Mouse (Mus musculus) intestine, embryonic 16.5 days (tissue): ENCODE data around the gene Atg16l1. TPM values are rescaled to one million over a fixed set of nuclear protein-coding genes. Genes with fewer than 3 reads are reported as not detected.

Source experiments
- ATAC-seq: fragments of 200-750 bp; cut with Nextera tagmentation; 2 replicates; pipeline ENCODE4 v1.8.0; 2017; ENCODE audit warnings: moderate TSS enrichment, moderate library complexity
- H3K27ac ChIP-seq: fragments of 300-500 bp; sonication (generic); 2 replicates; pipeline ENCODE4 v1.5.1; 2014; ENCODE audit warnings: mild to moderate bottlenecking, low read length
- H3K27me3 ChIP-seq: fragments of 300-500 bp; sonication (generic); replicated peaks from 2 replicates; pipeline ENCODE4 v1.6.1; 2014; ENCODE audit warnings: low read length, control low read depth, mixed read lengths; ENCODE audit not compliant: control insufficient read depth, insufficient read depth
- H3K36me3 ChIP-seq: fragments of 300-500 bp; sonication (generic); 2 replicates; pipeline ENCODE4 v1.6.1; 2014; ENCODE audit warnings: low read length, control low read depth; ENCODE audit not compliant: control insufficient read depth, insufficient read depth
- H3K4me1 ChIP-seq: fragments of 300-500 bp; sonication (generic); 2 replicates; pipeline ENCODE4 v1.6.1; 2014; ENCODE audit warnings: low read length, control low read depth, mixed read lengths; ENCODE audit not compliant: control insufficient read depth, insufficient read depth
- H3K4me2 ChIP-seq: fragments of 300-500 bp; sonication (generic); 2 replicates; pipeline ENCODE4 v1.6.1; 2014; ENCODE audit warnings: low read depth, low read length, control low read depth
- H3K4me3 ChIP-seq: fragments of 300-500 bp; sonication (generic); 2 replicates; pipeline ENCODE4 v1.5.1; 2014; ENCODE audit warnings: mild to moderate bottlenecking, low read length
- H3K9ac ChIP-seq: fragments of 300-500 bp; sonication (generic); 2 replicates; pipeline ENCODE4 v1.6.1; 2014; ENCODE audit warnings: low read depth, low read length
- H3K9me3 ChIP-seq: fragments of 300-500 bp; sonication (generic); 2 replicates; pipeline ENCODE4 v1.6.1; 2016; ENCODE audit warnings: low read length, control low read depth; ENCODE audit not compliant: control insufficient read depth
- WGBS: fragments of 180-500 bp; shearing (Covaris S2); extraction: QIAGEN DNeasy Blood & Tissue Kit; methylation state at CpG from one replicate; pipeline ENCODE4 v1.1.7; 2014; 5-methylcytosine and 5-hydroxymethylcytosine counted together
- polyA plus RNA-seq: library from polyadenylated mRNA; unstranded; fragments of >200 nt; fragmentation: Nextera tagmentation; extraction: Ambion mirVana; gene quantifications from 2 replicates; pipeline ENCODE4 v1.2.1, GENCODE M21; 2015

The Atg16l1 gene
- polyA plus RNA-seq, 1 experiment from 2014 or later, result 24.6 TPM

- 86% methylated on average over 3 of the region's 3 CpGs for WGBS
- no peak for ATAC-seq
- no peaks in the 10 kb centered on the region for H3K4me1 ChIP-seq
Observed at GRCm38 (mm10) chr1:87766233-87766632, 10.6 kb downstream of the Atg16l1 start.

GRCm38 (mm10) chr1:87769263-87769662 is 13.6 kb downstream of the Atg16l1 start:
- H3K27me3 ChIP-seq, result no peaks in the 10 kb centered on the region
- no peak overlapping the region for H3K4me3 ChIP-seq
- H3K4me1 ChIP-seq, result no peaks in the 10 kb centered on the region
- 98% methylated on average over 2 of the region's 2 CpGs for WGBS
- no peaks in the 10 kb centered on the region for H3K9me3 ChIP-seq
- no peak overlapping the region for H3K9ac ChIP-seq
- ATAC-seq, result no peak
- no peak overlapping the region for H3K4me2 ChIP-seq
- peaks cover 9% of the 10 kb centered on the region for H3K36me3 ChIP-seq
- no peak overlapping the region for H3K27ac ChIP-seq

More at GRCm38 (mm10) chr1:87766233-87766632, 10.6 kb downstream of the Atg16l1 start:
- Histone ChIP-seq H3K9ac (no peak overlapping the region), H3K4me3 (no peak overlapping the region), H3K4me2 (no peak overlapping the region), H3K9me3 (no peaks in the 10 kb centered on the region), H3K36me3 (peaks cover 3% of the 10 kb centered on the region), H3K27me3 (no peaks in the 10 kb centered on the region), H3K27ac (no peak overlapping the region)

GRCm38 (mm10) chr1:87770486-87770885 is 14.8 kb downstream of the Atg16l1 start:
- H3K36me3 ChIP-seq, result peaks cover 9% of the 10 kb centered on the region

GRCm38 (mm10) chr1:87771724-87772123 is 16.1 kb downstream of the Atg16l1 start:
- Histone ChIP-seq H3K9me3 (no peaks in the 10 kb centered on the region), H3K27me3 (no peaks in the 10 kb centered on the region), H3K4me1 (no peaks in the 10 kb centered on the region), H3K27ac (no peak overlapping the region), H3K4me3 (no peak overlapping the region), H3K36me3 (peaks cover 12% of the 10 kb centered on the region), H3K9ac (no peak overlapping the region), H3K4me2 (no peak overlapping the region)
- 95% methylated on average over 3 of the region's 3 CpGs for WGBS
- ATAC-seq, result no peak

More at GRCm38 (mm10) chr1:87770486-87770885, 14.8 kb downstream of the Atg16l1 start:
- H3K27me3 ChIP-seq, result no peaks in the 10 kb centered on the region
- no peaks in the 10 kb centered on the region for H3K4me1 ChIP-seq
- H3K4me2 ChIP-seq, result no peak overlapping the region
- no peak overlapping the region for H3K4me3 ChIP-seq
- no peaks in the 10 kb centered on the region for H3K9me3 ChIP-seq
- no peak overlapping the region for H3K27ac ChIP-seq
- H3K9ac ChIP-seq, result no peak overlapping the region
- no peak for ATAC-seq
- 96% methylated on average over 3 of the region's 3 CpGs for WGBS

GRCm38 (mm10) chr1:87773336-87773735 is 17.7 kb downstream of the Atg16l1 start:
- H3K36me3 ChIP-seq, result peaks cover 20% of the 10 kb centered on the region
- no peaks in the 10 kb centered on the region for H3K27me3 ChIP-seq
- H3K9me3 ChIP-seq, result no peaks in the 10 kb centered on the region
- no peak overlapping the region for H3K4me3 ChIP-seq
- no peak for ATAC-seq
- no peaks in the 10 kb centered on the region for H3K4me1 ChIP-seq
- H3K27ac ChIP-seq, result no peak overlapping the region
- no peak overlapping the region for H3K4me2 ChIP-seq
- WGBS, result 66% methylated on average over 2 of the region's 2 CpGs
- H3K9ac ChIP-seq, result no peak overlapping the region

- H3K4me2 ChIP-seq, result no peak overlapping the region
- 95% methylated on average over 7 of the region's 7 CpGs for WGBS
- H3K27me3 ChIP-seq, result no peaks in the 10 kb centered on the region
- H3K36me3 ChIP-seq, result peaks cover 25% of the 10 kb centered on the region
- H3K4me1 ChIP-seq, result no peaks in the 10 kb centered on the region
- ATAC-seq, result no peak
- H3K9me3 ChIP-seq, result no peaks in the 10 kb centered on the region
- no peak overlapping the region for H3K9ac ChIP-seq
- no peak overlapping the region for H3K27ac ChIP-seq
- no peak overlapping the region for H3K4me3 ChIP-seq
Observed at GRCm38 (mm10) chr1:87774845-87775244, 19.2 kb downstream of the Atg16l1 start.

GRCm38 (mm10) chr1:87779204-87779785 is 23.6 kb downstream of the Atg16l1 start:
- H3K4me2 ChIP-seq, result no peak overlapping the region
- no peaks in the 10 kb centered on the region for H3K27me3 ChIP-seq
- H3K27ac ChIP-seq, result no peak overlapping the region
- H3K4me3 ChIP-seq, result no peak overlapping the region
- WGBS, result 61% methylated on average over 5 of the region's 5 CpGs
- H3K4me1 ChIP-seq, result no peaks in the 10 kb centered on the region
- no peak overlapping the region for H3K9ac ChIP-seq
- H3K9me3 ChIP-seq, result no peaks in the 10 kb centered on the region
- ATAC-seq, result no peak
- H3K36me3 ChIP-seq, result peaks cover 23% of the 10 kb centered on the region

- H3K27me3 ChIP-seq, result no peaks in the 10 kb centered on the region
- no peak overlapping the region for H3K4me2 ChIP-seq
- no peaks in the 10 kb centered on the region for H3K4me1 ChIP-seq
- H3K9ac ChIP-seq, result no peak overlapping the region
- peaks cover 18% of the 10 kb centered on the region for H3K36me3 ChIP-seq
- peak overlapping the region; percentile 80 for H3K27ac ChIP-seq
- no peak overlapping the region for H3K4me3 ChIP-seq
- ATAC-seq, result peak; percentile 65
- WGBS, result 58% methylated on average over 8 of the region's 8 CpGs
- H3K9me3 ChIP-seq, result no peaks in the 10 kb centered on the region
Observed at GRCm38 (mm10) chr1:87785703-87786102, 30.0 kb downstream of the Atg16l1 start.

- Histone ChIP-seq H3K9ac (no peak overlapping the region), H3K27ac (peak overlapping the region; percentile 80), H3K4me3 (no peak overlapping the region), H3K4me1 (no peaks in the 10 kb centered on the region), H3K4me2 (no peak overlapping the region), H3K27me3 (no peaks in the 10 kb centered on the region), H3K9me3 (no peaks in the 10 kb centered on the region), H3K36me3 (peaks cover 22% of the 10 kb centered on the region)
- peak; percentile 86 for ATAC-seq
- WGBS, result 58% methylated on average over 7 of the region's 7 CpGs
Observed at GRCm38 (mm10) chr1:87786251-87786650, 30.6 kb downstream of the Atg16l1 start.

- ATAC-seq, result no peak
- H3K4me1 ChIP-seq, result no peaks in the 10 kb centered on the region
- no peak overlapping the region for H3K27ac ChIP-seq
- 91% methylated on average over 8 of the region's 8 CpGs for WGBS
- H3K36me3 ChIP-seq, result peaks cover 19% of the 10 kb centered on the region
- no peak overlapping the region for H3K4me3 ChIP-seq
- H3K9me3 ChIP-seq, result no peaks in the 10 kb centered on the region
- H3K9ac ChIP-seq, result no peak overlapping the region
- no peak overlapping the region for H3K4me2 ChIP-seq
- H3K27me3 ChIP-seq, result no peaks in the 10 kb centered on the region
Observed at GRCm38 (mm10) chr1:87789665-87790064, 34.0 kb downstream of the Atg16l1 start.
